Mouse (Mus musculus) splenic B cell, adult 2 months (primary cell): ENCODE measurements around the gene Galnt16.

Experiments
- DNase-seq: peaks from one replicate; pipeline ENCODE4 v3.0.0-alpha.2; 2011; ENCODE audit warnings: low read depth, low spot score
- H3K27me3 ChIP-seq: 2 replicates; pipeline ENCODE4 v1.6.1; 2012; ENCODE audit warnings: mild to moderate bottlenecking, low read length, moderate library complexity, mixed read lengths; ENCODE audit not compliant: control insufficient read depth, poor library complexity, insufficient read depth, severe bottlenecking
- H3K36me3 ChIP-seq: 2 replicates; pipeline ENCODE4 v1.6.1; 2012; ENCODE audit warnings: mild to moderate bottlenecking, low read length, moderate library complexity, mixed read lengths; ENCODE audit not compliant: control insufficient read depth, poor library complexity, insufficient read depth, severe bottlenecking

The Galnt16 gene

DNA sequence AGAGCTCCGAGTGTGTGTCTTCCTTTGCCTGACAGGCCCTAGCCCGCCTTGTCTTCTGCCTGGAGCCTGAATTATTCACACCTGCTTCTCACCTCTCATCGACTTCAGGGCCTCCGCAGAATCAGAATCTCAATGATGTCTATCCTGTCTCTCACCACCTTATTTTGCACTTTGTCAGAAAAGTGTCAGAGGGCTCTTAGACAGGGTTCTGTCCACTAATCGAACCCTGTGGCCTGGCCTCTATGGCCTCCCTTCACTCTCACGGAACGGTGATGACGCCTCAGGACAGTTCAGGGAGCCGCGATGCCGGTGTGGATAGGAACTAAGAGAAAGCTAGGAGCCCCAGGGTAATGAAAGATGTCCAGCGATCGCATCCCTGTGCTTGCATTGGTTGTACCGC is at the start of gene Galnt16:
Galnt16 (plus strand) TSS at position 301 of the 400 bp plus-strand sequence.
- no peak for DNase-seq
- Histone ChIP-seq H3K36me3 (no peaks in the 10 kb centered on the region), H3K27me3 (no peaks in the 10 kb centered on the region; the same call in 1 of the 2 replicates)

DNA sequence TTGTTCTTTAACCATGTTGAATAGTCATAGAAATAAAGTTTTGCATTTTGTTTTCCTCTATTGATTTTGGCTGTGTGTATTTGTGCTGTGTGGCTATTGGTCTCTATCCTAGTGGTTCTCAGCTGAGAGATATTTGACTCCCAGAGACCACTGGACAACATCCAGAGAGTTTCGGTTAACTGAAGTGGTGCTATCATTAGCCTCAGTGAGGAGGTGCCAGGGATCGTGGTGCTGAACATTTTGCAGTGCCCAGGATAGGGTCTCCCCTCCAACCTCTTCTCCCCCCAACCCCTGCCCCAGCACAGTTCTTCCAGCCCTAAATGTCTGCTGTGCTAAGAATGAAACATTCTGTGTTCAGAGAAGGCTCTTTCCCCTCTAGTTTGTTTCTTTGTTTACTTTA is 47.9 kb upstream of the Galnt16 start:
- no peaks in the 10 kb centered on the region for H3K36me3 ChIP-seq
- no peak for DNase-seq

DNA sequence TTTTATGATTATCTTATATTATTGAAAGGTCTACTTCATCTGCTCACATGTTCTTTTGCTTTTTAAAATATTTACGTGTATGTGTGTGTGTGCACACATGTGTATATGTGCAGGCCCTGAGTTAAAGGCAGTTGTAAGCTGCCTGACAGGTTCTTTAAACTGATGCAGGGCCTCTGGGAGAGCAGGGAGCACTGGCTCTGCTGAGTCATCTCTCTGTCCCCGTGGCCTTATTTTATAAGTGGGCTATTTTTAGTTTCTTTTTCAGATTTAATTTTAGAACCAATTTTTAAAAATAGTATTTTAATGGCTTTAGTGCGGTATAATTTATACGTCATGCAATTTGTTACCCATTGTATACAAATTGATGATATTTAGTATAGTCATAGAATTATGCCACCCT is 46.2 kb upstream of the Galnt16 start:
- no peak for DNase-seq
- H3K27me3 ChIP-seq, result no peaks in the 10 kb centered on the region
- H3K36me3 ChIP-seq, result 0 out of 2 replicates have a peak, but pooled peaks cover 2% of the 10 kb centered on the region

More for the DNA sequence above, 47.9 kb upstream of the Galnt16 start:
- no peaks in the 10 kb centered on the region for H3K27me3 ChIP-seq

DNA sequence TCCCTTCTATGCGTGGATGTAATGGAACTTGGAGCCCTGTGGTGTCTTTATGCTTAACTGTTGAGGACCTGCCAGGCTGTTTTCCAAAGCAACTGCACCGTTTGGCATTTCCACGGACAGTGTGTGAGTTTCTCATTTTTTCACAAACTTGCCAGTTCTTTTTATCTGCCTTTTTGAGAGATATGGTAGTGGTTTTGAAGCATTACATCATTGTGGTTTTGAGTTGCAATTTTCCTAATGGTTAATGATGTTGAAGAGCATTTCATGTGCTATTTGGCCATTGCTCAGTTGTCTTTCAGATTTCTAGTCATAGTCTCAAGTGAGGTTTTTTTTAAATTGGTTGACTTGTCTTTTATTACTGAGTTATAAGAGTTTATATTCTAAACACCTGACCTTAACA is 44.3 kb upstream of the Galnt16 start:
- DNase-seq, result no peak
- H3K36me3 ChIP-seq, result 0 out of 2 replicates have a peak, but pooled peaks cover 2% of the 10 kb centered on the region
- no peaks in the 10 kb centered on the region for H3K27me3 ChIP-seq

DNA sequence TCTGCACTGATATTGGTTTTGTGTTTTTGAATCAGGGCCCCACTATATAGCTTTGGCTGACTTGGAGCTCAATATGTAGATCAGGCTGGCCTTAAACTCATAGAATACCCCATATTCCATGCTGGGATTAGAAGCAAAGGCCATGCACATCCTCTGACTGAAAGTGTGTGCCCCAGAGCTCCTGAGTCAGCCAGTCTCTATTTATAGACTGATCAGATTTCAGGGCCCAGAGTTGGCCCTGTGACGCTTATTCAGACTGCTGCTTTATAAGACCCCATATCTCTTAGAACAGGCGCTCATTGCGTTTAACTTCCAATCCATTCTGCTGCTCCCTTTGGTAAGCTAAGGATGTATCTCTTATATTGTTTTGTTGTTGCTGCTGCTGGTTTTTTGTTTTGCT is 38.1 kb upstream of the Galnt16 start:
- peaks cover 10% of the 10 kb centered on the region for H3K36me3 ChIP-seq
- no peak for DNase-seq

DNA sequence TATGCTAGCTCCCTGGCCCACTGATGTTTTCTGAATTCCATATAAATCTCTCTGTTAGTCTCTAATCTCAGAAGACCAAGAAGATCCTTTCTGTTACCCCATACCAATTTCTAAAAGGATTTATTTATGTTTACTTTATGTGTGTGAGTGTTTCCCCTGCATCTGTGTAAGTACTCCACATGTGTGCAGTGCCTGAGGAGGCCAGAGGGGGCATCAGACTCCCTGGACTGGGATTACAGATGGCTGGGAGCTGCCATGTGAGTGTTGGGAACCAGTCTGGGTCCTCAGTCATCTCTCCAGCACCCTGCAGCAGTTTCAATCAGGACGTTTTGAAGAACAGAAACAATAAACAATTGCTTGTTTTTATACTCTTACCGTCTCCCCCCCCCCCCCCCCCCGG is 34.7 kb upstream of the Galnt16 start:
- peaks cover 12% of the 10 kb centered on the region for H3K36me3 ChIP-seq
- no peaks in the 10 kb centered on the region for H3K27me3 ChIP-seq
- DNase-seq, result no peak

More for the DNA sequence above, 38.1 kb upstream of the Galnt16 start:
- no peaks in the 10 kb centered on the region for H3K27me3 ChIP-seq

DNA sequence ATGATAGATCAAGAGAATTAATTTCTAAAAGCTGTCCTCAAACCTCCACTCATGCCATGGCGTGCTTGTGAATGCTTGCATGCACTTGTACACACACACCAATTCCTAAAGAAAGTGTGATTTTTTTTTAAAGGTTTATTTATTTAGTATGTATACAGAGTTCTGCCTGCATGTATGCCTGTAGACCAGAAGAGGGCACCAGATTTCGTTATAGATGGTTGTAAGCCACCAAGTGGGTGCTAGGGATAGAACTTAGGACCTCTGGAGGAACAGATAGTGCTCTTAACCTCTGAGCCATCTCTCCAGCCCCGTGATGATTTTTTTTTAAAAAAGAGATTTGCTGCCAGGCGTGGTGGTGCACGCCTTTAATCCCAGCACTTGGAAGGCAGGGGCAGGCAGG is 24.8 kb upstream of the Galnt16 start:
- Histone ChIP-seq H3K36me3 (peaks cover 13% of the 10 kb centered on the region), H3K27me3 (no peaks in the 10 kb centered on the region)
- peak; percentile 11 for DNase-seq

DNA sequence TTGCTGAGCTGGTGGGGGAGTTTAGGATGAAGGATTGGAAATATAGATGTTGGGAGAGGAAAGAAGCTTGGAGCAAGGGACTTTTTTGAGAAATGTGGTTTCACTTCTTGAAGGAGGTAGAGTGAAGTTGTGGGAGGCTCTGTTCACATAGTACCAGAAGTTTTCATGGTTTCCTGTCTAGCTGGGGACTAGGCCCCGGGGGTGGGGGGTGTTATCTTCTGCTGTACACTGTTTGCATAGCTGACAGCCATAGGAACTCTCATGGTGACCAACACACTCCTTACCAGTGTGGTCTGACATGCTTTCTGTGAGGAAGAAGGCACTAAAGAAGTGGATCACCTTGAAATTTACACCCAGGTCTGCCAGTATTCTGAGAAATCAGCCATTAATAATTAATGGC is 22.4 kb upstream of the Galnt16 start:
- no peak for DNase-seq
- Histone ChIP-seq H3K36me3 (peaks cover 10% of the 10 kb centered on the region), H3K27me3 (no peaks in the 10 kb centered on the region)

DNA sequence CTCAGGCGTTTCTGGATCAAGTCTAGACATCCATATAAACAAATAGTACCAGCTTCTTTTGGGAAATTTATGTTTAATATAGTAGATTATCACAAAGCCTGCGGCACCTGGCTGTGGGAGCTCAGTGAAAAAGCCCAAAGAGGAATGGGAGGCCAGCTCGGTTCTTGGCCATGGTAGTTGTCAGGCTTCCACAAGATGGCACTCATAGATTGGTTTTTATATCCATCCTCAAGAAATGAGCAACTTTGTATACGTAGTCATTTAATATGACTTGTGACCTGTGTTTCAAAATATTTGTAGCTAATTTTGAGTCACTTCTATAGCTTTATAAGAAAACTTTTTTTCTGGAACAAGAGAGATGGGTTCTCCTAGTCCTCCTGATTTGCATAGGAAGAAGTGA is 19.7 kb upstream of the Galnt16 start:
- Histone ChIP-seq H3K36me3 (peaks cover 5% of the 10 kb centered on the region), H3K27me3 (no peaks in the 10 kb centered on the region)
- DNase-seq, result no peak

DNA sequence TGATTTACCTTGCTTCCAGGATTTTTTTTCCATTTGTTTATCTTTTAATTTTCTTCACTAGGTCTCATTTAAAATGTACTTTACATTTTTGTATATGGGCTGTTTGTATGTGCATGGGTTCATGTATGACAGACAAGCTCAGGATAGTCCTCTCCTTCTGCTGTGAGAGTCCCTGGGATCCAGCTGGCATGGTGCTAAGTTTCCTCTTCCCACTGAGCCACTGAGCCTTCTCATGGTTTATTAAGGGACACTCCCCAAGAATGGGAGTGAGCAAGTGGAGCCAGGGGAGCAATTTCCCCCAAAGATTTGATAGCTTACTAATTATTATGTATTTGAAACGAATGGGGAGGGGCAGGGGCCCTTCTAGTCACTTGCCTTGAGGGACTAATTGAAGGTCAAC is 17.6 kb upstream of the Galnt16 start:
- Histone ChIP-seq H3K27me3 (no peaks in the 10 kb centered on the region), H3K36me3 (0 out of 2 replicates have a peak, but pooled peaks cover 2% of the 10 kb centered on the region)
- DNase-seq, result no peak

DNA sequence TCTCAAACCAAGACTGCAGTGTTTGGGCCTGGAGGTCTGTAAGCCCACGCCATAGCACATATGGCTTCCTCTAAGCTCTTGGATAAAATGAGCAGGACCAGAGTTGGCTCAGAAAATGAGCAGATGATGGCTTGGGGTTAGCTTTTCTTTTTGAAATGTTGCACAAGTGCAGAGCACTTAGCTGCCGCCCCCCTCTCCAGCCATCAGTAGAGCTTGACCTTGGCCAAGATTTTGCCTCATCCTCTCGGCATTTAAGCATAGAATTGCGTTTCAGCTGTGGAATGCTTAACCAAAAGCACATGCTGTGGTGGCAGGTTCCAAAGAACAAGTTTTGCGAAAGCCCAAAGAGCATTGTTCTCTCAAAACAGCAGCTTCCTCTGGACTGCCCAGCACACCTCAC is 13.4 kb upstream of the Galnt16 start:
- no peaks in the 10 kb centered on the region for H3K27me3 ChIP-seq
- DNase-seq, result no peak
- no peaks in the 10 kb centered on the region for H3K36me3 ChIP-seq

DNA sequence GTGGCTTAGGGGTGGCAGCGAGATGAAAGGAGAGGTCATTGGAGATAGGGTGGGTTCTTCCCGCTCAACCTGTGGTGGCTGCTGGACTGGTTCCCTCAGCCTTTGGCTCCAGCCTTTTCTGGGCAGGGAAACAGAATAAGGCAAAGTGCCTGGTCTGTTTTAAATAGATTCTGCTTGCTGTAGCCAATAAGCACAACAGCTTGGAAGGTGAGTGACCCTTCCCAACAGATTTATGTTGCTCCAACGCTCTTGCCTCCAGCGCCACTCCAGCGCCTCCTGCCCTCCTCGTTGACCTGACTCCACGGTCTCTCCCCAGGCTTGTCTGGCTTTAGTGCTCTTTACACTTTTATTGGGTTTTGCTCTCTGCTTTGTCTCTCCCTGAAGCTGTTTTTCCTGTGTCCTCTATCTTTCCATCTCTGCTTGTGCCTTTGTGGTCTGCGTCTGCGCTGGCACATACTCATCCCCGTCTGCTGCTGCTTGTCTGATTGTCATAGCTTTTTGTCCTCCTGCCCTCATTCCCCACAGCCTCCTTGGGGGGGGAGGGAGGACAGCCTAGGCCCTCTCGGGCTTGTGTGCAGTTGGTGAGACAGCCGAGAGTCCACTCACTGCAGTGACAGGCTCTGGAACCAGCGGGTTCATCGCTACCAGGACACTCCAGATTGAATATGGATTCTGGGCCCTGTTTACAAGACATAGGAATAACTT is 10.9 kb upstream of the Galnt16 start:
- DNase-seq, result no peak
- Histone ChIP-seq H3K36me3 (no peaks in the 10 kb centered on the region), H3K27me3 (no peaks in the 10 kb centered on the region)

DNA sequence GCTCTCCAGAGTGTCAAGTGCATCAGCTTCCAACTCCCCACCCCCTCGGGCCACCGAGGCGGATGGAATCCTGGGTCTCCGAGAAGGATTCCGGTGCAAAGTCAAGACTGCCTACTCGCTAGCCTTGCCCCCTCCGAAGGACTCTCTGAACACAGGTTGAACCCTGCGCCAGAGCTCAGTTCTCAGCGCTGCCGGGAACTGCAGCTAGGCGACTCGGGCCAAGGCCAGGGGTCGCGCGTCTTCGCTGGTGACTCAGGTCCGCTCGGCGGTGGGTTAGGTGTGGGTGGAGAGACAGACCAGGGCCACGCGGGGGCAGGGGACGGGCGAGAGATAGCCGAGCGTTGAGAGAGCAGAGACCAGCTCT is 298 bp downstream of the Galnt16 start:
- Histone ChIP-seq H3K27me3 (no peaks in the 10 kb centered on the region; the same call in 1 of the 2 replicates), H3K36me3 (no peaks in the 10 kb centered on the region)
- DNase-seq, result no peak

DNA sequence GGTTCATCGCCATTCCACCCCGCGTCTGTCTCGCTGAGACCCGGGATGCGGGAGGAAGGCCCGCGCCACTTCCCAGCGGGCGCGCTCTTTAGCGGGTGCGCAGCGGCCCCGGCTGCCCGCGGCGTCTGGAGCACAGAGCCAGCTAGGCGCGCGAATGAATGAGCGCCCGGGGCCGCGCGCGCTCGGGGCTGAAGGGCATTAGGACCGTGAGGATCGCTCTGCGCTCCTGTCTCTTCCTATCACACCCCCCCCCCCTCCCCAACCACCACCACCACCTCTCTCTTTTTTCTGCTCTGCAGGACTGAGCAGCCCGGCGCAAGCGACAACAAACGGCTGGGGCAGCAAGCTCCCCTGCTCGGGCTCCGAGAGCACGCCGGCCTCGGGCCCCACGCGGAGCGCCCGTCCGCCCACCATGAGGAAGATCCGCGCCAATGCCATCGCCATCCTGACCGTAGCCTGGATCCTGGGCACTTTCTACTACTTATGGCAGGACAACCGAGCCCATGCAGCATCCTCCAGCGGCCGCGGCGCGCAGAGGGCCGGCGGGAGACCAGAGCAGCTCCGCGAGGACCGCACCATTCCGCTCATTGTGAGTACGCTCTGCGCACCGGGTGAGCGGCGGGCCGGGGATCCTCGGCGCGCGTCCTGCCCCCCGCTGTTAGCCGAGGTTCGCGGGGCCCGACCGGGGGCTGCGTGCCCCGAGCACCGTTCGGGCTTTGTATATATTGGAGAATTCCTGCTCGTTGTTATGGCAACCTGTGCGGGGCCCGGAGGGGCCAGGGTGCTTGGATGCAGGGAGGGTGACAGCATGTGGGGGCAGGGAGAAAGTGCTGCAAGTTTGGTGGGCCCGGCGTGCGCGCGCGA is 912 bp downstream of the Galnt16 start:
- DNase-seq, result no peak
- H3K27me3 ChIP-seq, result no peaks in the 10 kb centered on the region; the same call in 1 of the 2 replicates

DNA sequence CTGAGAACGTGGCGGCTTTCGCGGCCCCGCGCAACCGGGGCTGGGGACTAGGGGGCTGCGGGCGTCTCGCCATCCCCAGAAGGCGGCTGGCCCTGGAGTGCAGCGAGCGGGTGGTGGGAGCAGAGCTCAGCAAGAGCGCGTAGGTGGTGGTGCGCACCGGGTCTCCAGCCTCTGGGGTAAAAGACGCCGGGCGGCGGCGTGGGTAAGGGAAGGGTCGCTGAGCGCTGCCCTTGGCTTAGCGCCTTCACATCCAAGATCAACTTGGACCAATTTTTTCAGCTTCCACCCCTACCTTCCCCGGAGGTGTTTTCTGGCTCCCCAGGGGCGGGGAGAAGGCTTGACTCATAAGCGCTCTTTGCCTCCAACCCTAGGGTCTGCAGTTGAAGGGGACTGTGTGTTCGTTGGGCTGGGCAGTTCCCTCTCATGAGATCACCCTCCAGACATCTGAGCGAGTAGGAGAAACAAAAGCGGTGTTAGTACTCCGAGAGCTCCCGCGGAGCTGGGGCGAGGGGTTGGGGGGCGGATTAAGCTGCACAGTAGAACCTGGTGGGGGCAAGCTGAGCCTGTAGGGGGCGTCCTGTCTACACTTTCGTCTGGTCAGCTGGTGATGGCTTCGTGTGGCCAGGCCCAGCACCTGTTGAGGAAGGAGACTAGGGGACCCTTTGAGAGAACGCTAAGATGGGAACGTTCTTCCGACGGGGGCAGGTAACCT is 1.7 kb downstream of the Galnt16 start:
- Histone ChIP-seq H3K36me3 (no peaks in the 10 kb centered on the region), H3K27me3 (no peaks in the 10 kb centered on the region; the same call in 1 of the 2 replicates)
- DNase-seq, result no peak

More for the DNA sequence above, 912 bp downstream of the Galnt16 start:
- H3K36me3 ChIP-seq, result no peaks in the 10 kb centered on the region
